Mouse (Mus musculus) olfactory bulb, adult 2 months (tissue): Measurements from ENCODE around the gene Tmem98. TPM values are rescaled to one million over a fixed set of nuclear protein-coding genes. Genes with fewer than 3 reads are reported as not detected.

ENCODE experiments used
- H3K27ac ChIP-seq: fragments of 200-500 bp; 2 replicates; pipeline ENCODE4 v1.5.1; 2012; ENCODE audit warnings: low read depth, low read length; ENCODE audit not compliant: insufficient read depth
- H3K4me1 ChIP-seq: fragments of 200-500 bp; 2 replicates; pipeline ENCODE4 v1.6.1; 2012; ENCODE audit warnings: low read length; ENCODE audit not compliant: control insufficient read depth, insufficient read depth
- H3K4me3 ChIP-seq: fragments of 200-500 bp; 2 replicates; pipeline ENCODE4 v1.5.1; 2012; ENCODE audit warnings: mild to moderate bottlenecking, low read depth, low read length, moderate library complexity; ENCODE audit not compliant: insufficient read depth
- CTCF ChIP-seq: fragments of 200-500 bp; IDR thresholded peaks from 2 replicates; pipeline ENCODE4 v1.5.1; 2012; ENCODE audit warnings: low read depth, mild to moderate bottlenecking, low read length, moderate library complexity; ENCODE audit not compliant: insufficient read depth
- POLR2A ChIP-seq: fragments of 200-500 bp; IDR thresholded peaks from 2 replicates; pipeline ENCODE4 v1.6.1; 2012; ENCODE audit warnings: mild to moderate bottlenecking, low read depth, low read length, moderate library complexity; ENCODE audit not compliant: insufficient read depth
- WGBS: fragments of 180-500 bp; shearing (Covaris S2); methylation state at CpG from one replicate; pipeline ENCODE4 v1.1.7; 2018; 5-methylcytosine and 5-hydroxymethylcytosine counted together
- polyA plus RNA-seq: library from polyadenylated mRNA; stranded (reverse); fragments of >200 nt; gene quantifications from 2 replicates; pipeline ENCODE4 v1.2.4, GENCODE M21; 2012; ENCODE audit warnings: low replicate concordance; ENCODE audit not compliant: missing spikeins, insufficient read depth, insufficient read length

Tmem98 gene
- polyA plus RNA-seq, 1 experiment: not detected

DNA sequence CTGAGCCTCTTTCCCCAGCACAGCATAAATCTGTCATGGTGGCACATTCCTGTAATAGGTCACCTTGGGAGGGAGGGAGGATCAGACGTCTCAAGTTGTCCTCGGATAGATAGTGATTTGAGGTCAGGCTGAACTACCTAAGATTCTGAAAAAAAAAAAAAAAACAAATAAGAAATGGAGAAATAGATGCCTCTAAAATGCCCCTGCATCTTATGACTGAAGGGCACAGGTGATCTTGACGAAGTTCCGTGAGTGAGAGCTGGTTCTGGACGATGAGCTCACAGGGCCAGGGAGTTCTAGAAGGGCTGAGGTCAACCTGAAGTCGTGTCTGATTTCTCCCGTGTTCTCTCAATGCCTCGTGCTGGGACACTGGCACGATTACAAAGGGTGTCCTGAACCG lies 48.1 kb downstream of the Tmem98 start, which contains the start of gene Spaca3:
Gene Spaca3, plus strand, starts transcription at position 301 of the 400 bp plus-strand sequence.
- 82% methylated on average over 10 of the region's 10 CpGs for WGBS
- Histone ChIP-seq H3K4me3 (no peak within 1 kb of the TSS), H3K4me1 (peaks cover 3% of the 10 kb centered on the region; the same call in 1 of the 2 replicates), H3K27ac (no peak within 1 kb of the TSS)
- TF ChIP-seq CTCF: no peak
- no peak for TF ChIP-seq POLR2A

DNA sequence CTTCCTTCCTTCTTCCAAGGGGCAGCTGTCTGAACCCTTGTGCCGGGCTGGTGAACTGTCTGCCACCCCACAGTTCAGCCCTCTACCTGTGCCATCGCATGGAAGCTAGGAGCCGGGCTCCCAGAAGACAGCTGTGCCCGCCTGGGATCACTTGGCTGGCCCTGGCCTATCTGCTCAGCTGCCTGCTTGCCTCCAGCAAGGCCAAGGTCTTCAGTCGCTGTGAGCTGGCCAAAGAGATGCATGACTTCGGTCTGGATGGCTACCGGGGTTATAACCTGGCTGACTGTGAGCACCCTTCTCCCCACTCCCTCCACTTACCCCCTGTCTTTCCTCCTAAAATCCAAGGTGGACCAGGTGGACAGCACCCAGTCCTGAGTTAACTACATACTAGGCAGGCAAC lies 53.0 kb downstream of the Tmem98 start:
- H3K4me3 ChIP-seq: no peak overlapping the region
- 94% methylated on average over 7 of the region's 7 CpGs for WGBS
- no peak overlapping the region for H3K27ac ChIP-seq
- no peaks in the 10 kb centered on the region for H3K4me1 ChIP-seq
- TF ChIP-seq POLR2A: no peak
- TF ChIP-seq CTCF: no peak

DNA sequence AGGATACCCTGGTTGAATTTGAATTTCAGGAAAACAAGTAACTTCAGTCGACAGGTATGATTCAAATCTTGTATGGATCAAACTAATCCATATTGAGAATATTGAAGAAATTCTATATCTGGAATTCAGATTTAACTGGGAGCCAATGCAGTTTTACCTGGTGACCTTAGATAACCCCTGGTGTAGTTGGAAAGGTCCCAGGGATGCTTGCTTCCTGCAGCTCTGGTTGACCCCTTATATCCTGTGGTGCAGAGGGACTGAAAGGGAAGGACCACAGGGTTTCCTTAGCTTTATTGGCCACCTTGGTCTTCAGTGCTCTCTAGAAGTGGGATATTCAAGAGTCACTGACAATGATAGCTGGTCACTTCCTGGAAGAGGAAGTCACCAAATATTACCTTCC lies 58.1 kb downstream of the Tmem98 start:
- Histone ChIP-seq H3K27ac (no peak overlapping the region), H3K4me3 (no peak overlapping the region), H3K4me1 (no peaks in the 10 kb centered on the region)
- 93% methylated on average over 1 of the region's 1 CpGs for WGBS
- no peak for TF ChIP-seq POLR2A
- TF ChIP-seq CTCF: no peak

Other genes starting within 250 kb of the Tmem98 start
- not detected in 2 replicates for gene Myo1d, start 30.1 kb upstream of the Tmem98 start, polyA plus RNA-seq
- gene Spaca3, start 48.2 kb downstream of the Tmem98 start, polyA plus RNA-seq: not detected in 2 replicates